Mouse (Mus musculus): Measurements from ENCODE around the gene Rac2.

GRCm38 (mm10) chr15:78614536-78614935 is 42.0 kb upstream of the Rac2 start:
- TF ChIP-seq CTCF (IDR thresholded peaks at IDR 0.05; ENCODE audit: low read depth, low read length), result no peak
- no peak for TF ChIP-seq POLR2A (IDR thresholded peaks at IDR 0.05; ENCODE audit: borderline replicate concordance, low read depth, low read length)

Measured in bone marrow macrophage, adult 2 months (primary cell).